Mouse (Mus musculus): ENCODE measurements around the gene Tnc.

DNA sequence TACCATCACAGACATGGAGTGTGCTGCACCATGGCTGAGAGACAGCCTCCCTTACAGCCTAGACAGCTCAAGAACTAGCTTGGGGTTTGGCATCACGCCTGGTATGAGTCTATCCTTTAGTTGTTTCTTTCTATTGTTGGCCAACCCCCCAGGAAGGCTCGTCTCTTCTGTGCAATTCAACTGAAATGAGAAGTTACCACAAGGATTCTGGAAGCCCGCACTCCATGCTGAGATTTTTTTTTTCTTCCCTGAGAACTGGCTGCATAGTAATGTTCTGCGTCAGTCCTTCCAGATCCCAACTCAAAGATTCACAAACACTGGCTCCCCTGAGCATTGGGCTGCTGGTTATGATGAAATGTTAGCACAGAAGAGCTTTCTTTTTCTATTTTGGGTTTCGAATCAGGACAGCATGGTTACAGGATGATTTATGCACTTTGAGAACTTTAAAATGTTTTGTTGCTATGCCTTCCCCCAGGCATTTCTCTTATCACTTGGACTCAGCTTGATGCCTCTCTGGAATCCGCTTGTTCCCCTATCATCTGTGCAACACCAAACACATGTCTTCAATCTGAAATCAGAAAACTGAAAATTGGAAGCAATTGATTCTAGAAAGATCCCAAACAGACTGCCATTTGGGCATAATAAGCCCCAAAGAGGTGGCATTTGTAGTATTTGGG is 29.7 kb upstream of the Tnc start:
- TF ChIP-seq POLR2A (IDR thresholded peaks at IDR 0.05; ENCODE audit: low read depth, low read length) (no peak), CTCF (conservative IDR thresholded peaks at IDR 0.05; ENCODE audit: insufficient read depth, insufficient read length, low read depth, low read length) (no peak)
